8 mouse cellular contexts compared by ENCODE assay signal in genomic region chr12:54734307-54735131, GRCm38 (mm10). TPM values are rescaled to one million over a fixed set of nuclear protein-coding genes. Genes with fewer than 3 reads are reported as not detected.
DNase-seq lines count a peak whose midpoint lies in the region; ATAC-seq and TF ChIP-seq lines count a peak whose summit lies in the region.
"Not testable (repeated sequence)": the region's sequence is repeated elsewhere in the genome, so short reads cannot be mapped to it uniquely, and the experiment has no call there.

No protein-coding gene starts in this region.

- not testable (repeated sequence) for H3K4me3 ChIP-seq in forebrain, postnatal 0 days (ENCODE audit: low read depth, low read length); hindbrain, embryonic 10.5 days; kidney, postnatal 0 days (replicated peaks; ENCODE audit: low read depth, low read length); liver, postnatal 0 days (ENCODE audit: low read depth, low read length); midbrain, postnatal 0 days (ENCODE audit: low read depth, low read length); stomach, embryonic 14.5 days (ENCODE audit: low read depth, low read length)

- not testable (repeated sequence) for H3K36me3 ChIP-seq in forebrain, postnatal 0 days (ENCODE audit: insufficient read depth); hindbrain, embryonic 10.5 days; kidney, postnatal 0 days (ENCODE audit: insufficient read depth, low read length); liver, postnatal 0 days (replicated peaks; ENCODE audit: insufficient read depth, low read length); midbrain, postnatal 0 days (ENCODE audit: insufficient read depth, low read length); stomach, embryonic 14.5 days (ENCODE audit: control insufficient read depth, insufficient read depth, low read length)

- H3K4me1 ChIP-seq in forebrain, postnatal 0 days (ENCODE audit: insufficient read depth); hindbrain, embryonic 10.5 days (replicated peaks); kidney, postnatal 0 days (replicated peaks; ENCODE audit: insufficient read depth, low read length); liver, postnatal 0 days (ENCODE audit: insufficient read depth); midbrain, postnatal 0 days (ENCODE audit: insufficient read depth, low read length); stomach, embryonic 14.5 days (ENCODE audit: control insufficient read depth, insufficient read depth, low read length): not testable (repeated sequence)

- not testable (repeated sequence) for H3K27ac ChIP-seq in forebrain, postnatal 0 days (ENCODE audit: low read depth, low read length); kidney, postnatal 0 days; liver, postnatal 0 days (ENCODE audit: low read depth); midbrain, postnatal 0 days (ENCODE audit: low read depth, low read length); stomach, embryonic 14.5 days (ENCODE audit: low read length)
- H3K27ac ChIP-seq in hindbrain, embryonic 10.5 days = peak overlapping the region; percentile 73; the same call in 1 of the 2 replicates

- not testable (repeated sequence) for H3K27me3 ChIP-seq in forebrain, postnatal 0 days (ENCODE audit: insufficient read depth, low read length); hindbrain, embryonic 10.5 days (ENCODE audit: insufficient read depth, poor library complexity, severe bottlenecking); kidney, postnatal 0 days (ENCODE audit: insufficient read depth, low read length); liver, postnatal 0 days (ENCODE audit: insufficient read depth, low read length); midbrain, postnatal 0 days (ENCODE audit: insufficient read depth, low read length); stomach, embryonic 14.5 days (ENCODE audit: control insufficient read depth, insufficient read depth, low read length)

- not testable (repeated sequence) for H3K9me3 ChIP-seq in forebrain, postnatal 0 days (ENCODE audit: low read length); hindbrain, embryonic 10.5 days; kidney, postnatal 0 days (replicated peaks; ENCODE audit: low read length); liver, postnatal 0 days (ENCODE audit: low read length); midbrain, postnatal 0 days (ENCODE audit: low read length); stomach, embryonic 14.5 days (ENCODE audit: control insufficient read depth, low read depth, low read length)

- not testable (repeated sequence) for TF ChIP-seq EP300 in liver, postnatal 0 days (IDR thresholded peaks at IDR 0.05; ENCODE audit: low read depth)

- TF ChIP-seq CTCF in forebrain, postnatal 0 days (IDR thresholded peaks at IDR 0.05; ENCODE audit: low read depth); kidney, postnatal 0 days (IDR thresholded peaks at IDR 0.05; ENCODE audit: low read depth); liver, postnatal 0 days (IDR thresholded peaks at IDR 0.05; ENCODE audit: low read depth); midbrain, postnatal 0 days (IDR thresholded peaks at IDR 0.05): not testable (repeated sequence)

- H3K4me2 ChIP-seq in forebrain, postnatal 0 days (ENCODE audit: low read depth); kidney, postnatal 0 days (ENCODE audit: low read length); liver, postnatal 0 days (ENCODE audit: low read depth, low read length); midbrain, postnatal 0 days (ENCODE audit: low read depth, low read length, poor library complexity, severe bottlenecking); stomach, embryonic 14.5 days (replicated peaks; ENCODE audit: low read depth, low read length): not testable (repeated sequence)

- not testable (repeated sequence) for H3K9ac ChIP-seq in forebrain, postnatal 0 days; kidney, postnatal 0 days (ENCODE audit: low read depth, low read length); liver, postnatal 0 days (replicated peaks); midbrain, postnatal 0 days (replicated peaks; ENCODE audit: low read length, poor library complexity, severe bottlenecking); stomach, embryonic 14.5 days (replicated peaks; ENCODE audit: low read depth, low read length)

- peak; percentile 56 to 70 for DNase-seq in cerebellum, postnatal 10 days
- not testable (repeated sequence) for DNase-seq in forebrain, postnatal 0 days; hindbrain, embryonic 10.5 days (ENCODE audit: low spot score); kidney, postnatal 0 days (ENCODE audit: low spot score); liver, postnatal 0 days; midbrain, postnatal 0 days (ENCODE audit: low spot score)

- WGBS in forebrain, postnatal 0 days = 3% methylated on average over 6 of the region's 49 CpGs
- WGBS in hindbrain, embryonic 10.5 days = 2% methylated on average over 14 of the region's 49 CpGs
- WGBS in kidney, postnatal 0 days = 0% methylated on average over 9 of the region's 49 CpGs
- 2% methylated on average over 5 of the region's 49 CpGs for WGBS in liver, postnatal 0 days (ENCODE audit: insufficient replicate concordance)
- WGBS in midbrain, postnatal 0 days = 4% methylated on average over 5 of the region's 49 CpGs
- WGBS in stomach, embryonic 14.5 days = 9% methylated on average over 6 of the region's 49 CpGs

- ATAC-seq in CD4-positive, CD25-positive, alpha-beta regulatory T cell, adult 4 months = peak; percentile 54
- peak; percentile 63 for ATAC-seq in forebrain, postnatal 0 days
- ATAC-seq in kidney, postnatal 0 days (replicated peaks; ENCODE audit: low FRiP score, low read depth) = peak; percentile 64
- ATAC-seq in liver, postnatal 0 days = peak; percentile 54
- ATAC-seq in midbrain, postnatal 0 days (ENCODE audit: low FRiP score) = peak; percentile 67
- peak; percentile 68 for ATAC-seq in stomach, embryonic 14.5 days (ENCODE audit: insufficient number of reproducible peaks, insufficient read depth, low FRiP score, low read depth)

RNA-seq across cellular contexts. Expression of gene Eapp, which starts 38.8 kb away (rescaled TPM):
- polyA plus RNA-seq in CD4-positive, CD25-positive, alpha-beta regulatory T cell, adult 4 months (2017; shearing (Covaris generic)) = 100 to 1,000 TPM; 115 to 149 TPM
- 34.5 and 38.9 TPM in 2 replicates for total RNA-seq in forebrain, postnatal 0 days (2014; rRNA removed)
- polyA plus RNA-seq in forebrain, postnatal 0 days (2015; fragmentation: Nextera tagmentation; extraction: Ambion mirVana) = 94.9 and 105 TPM in 2 replicates
- polyA plus RNA-seq in hindbrain, embryonic 10.5 days (2016; fragmentation: Nextera tagmentation; extraction: Ambion mirVana) = 74.2 and 75.9 TPM in 2 replicates
- 77.4 and 85.6 TPM in 2 replicates for polyA plus RNA-seq in kidney, postnatal 0 days (2015; fragmentation: Nextera tagmentation; extraction: Ambion mirVana)
- polyA plus RNA-seq in liver, postnatal 0 days (2015; fragmentation: Nextera tagmentation; extraction: Ambion mirVana) = 40.3 and 44.2 TPM in 2 replicates
- total RNA-seq in midbrain, postnatal 0 days (2014; rRNA removed) = 24.3 and 32.9 TPM in 2 replicates
- 89.8 and 104 TPM in 2 replicates for polyA plus RNA-seq in midbrain, postnatal 0 days (2015; fragmentation: Nextera tagmentation; extraction: Ambion mirVana)
- polyA plus RNA-seq in stomach, embryonic 14.5 days (2014; fragmentation: Nextera tagmentation; extraction: Ambion mirVana) = 66.5 and 70.9 TPM in 2 replicates
